Mouse (Mus musculus) B cell, adult (primary cell): Measurements from ENCODE around the gene Cd3e. TPM values are rescaled to one million over a fixed set of nuclear protein-coding genes. Genes with fewer than 3 reads are reported as not detected.

ENCODE experiments used
- total RNA-seq: library from RNA; stranded (reverse); gene quantifications from 4 replicates; pipeline ENCODE4 v1.2.4, GENCODE M21; 2023; ENCODE audit not compliant: inconsistent age

Gene Cd3e
- total RNA-seq = 2.4 to 5.5 TPM (median 3.6 TPM) in 4 replicates

DNA sequence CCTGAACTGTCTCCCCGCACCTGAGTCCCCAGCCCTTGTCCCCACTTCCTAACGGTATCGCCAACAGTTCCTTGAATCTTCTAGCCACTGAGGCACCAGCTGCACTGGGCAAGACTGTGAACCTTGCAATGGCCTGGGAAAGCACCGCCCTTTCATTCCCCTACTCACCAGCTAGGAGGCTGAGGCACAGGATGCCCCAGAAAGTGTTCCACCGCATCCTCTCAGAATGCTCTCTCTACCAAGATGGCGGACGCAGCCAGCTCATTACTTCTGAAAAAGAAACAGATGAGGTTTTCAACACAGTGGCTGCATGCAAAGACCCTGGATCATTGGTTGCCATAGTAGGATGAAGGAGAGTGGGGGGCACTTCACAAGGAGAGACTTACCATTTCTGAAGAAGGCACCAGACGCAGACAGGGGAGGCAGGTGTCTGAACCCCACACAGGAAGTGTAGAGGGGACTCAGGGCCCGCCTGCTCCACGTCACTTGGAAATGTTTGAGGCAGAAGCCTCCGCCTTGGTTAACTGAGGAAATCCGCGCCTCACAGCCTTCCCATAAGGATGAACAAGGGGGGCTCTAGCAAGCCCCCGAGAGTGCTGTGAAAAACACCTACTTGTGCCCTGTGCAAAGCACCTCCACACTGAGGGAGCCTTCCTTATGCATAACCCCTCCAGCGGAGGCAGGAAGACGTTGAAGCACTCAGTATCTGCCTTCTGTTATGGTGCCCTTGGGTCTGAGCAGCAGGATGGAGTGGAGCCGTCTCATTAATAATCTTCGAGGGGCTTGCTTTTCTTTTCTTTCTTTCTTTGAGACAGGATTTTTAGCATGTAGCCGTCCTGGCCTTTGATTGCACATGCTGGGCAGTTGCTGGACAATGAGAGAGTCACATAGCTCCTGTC, at the start of gene Cd3e:
Gene Cd3e (minus strand): TSS at position 448 of the 899 bp plus-strand sequence.

DNA sequence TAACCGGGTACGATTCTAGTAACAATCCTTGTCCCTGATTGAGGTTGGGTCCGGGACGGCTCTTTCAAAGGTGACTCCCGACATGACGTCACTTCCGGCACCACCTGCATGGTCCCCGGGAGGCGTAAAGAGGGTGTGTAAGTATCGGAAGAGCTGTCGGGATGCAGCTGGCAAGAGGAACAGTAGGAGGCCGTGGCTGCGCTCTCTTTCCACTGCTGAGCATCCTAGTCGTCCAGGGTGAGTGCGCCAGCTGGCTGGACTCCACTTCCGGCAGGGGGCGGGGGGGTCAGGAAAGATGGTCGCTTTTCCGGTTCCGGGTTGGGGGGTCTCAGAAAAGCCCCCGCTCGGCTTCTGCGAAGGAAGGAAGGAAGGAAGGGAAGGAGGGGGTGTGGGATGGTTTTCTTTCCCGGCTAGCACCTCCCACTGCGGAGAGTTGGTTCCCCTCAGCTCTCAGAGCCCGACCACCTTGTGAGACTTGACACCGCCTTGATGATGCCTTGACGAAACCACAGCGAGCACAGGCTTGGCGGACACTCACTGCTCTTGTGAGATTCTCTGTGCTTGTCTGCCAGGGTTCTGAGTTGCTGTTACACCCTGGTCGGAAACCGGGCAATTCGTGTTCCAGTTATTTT, 45.8 kb upstream of the Cd3e start, which contains the start of gene Mpzl3:
Gene Mpzl3 (plus strand): TSS at position 105 of the 632 bp plus-strand sequence.

DNA sequence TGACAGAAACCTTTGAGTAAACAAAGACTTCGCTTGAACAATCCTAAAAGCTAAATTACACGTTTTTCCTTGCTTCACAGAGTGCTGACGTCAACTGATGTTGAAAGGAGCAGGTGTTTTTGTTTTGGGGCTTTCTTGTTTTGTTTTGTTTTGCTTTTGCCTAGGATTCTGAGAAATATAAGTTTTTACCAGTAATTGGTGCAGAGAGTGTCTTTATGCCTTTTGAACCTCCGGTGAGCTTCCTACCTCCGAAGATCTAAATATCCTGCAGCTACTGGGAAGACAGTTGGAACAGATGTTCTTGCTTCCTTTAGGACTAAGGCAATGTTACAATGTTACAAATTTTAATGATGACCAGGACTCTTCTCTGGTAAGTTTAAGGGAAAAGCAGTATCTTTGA, 30.1 kb upstream of the Cd3e start, which contains the start of gene Mpzl2:
Gene Mpzl2 (plus strand): TSS at position 301 of the 400 bp plus-strand sequence.

DNA sequence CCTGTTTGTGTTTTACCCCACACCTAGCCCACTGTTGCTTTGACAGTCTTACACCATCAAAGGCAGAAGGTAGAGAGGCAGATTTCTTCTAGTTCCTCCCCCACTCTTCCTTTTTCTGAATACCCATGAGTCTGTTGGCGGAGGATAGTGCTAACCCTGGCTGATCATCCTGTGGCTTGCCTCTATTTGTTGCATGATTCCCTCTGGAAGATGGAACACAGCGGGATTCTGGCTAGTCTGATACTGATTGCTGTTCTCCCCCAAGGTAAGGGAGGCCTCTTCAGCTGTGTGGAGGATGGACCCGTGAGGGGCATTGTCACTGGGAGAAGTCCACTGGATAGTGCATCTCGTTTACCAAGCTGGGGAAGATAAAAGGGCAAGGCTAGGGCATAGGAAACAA, 27.8 kb downstream of the Cd3e start, which contains the start of gene Cd3d:
Gene Cd3d (plus strand): TSS at position 111 of the 400 bp plus-strand sequence.

DNA sequence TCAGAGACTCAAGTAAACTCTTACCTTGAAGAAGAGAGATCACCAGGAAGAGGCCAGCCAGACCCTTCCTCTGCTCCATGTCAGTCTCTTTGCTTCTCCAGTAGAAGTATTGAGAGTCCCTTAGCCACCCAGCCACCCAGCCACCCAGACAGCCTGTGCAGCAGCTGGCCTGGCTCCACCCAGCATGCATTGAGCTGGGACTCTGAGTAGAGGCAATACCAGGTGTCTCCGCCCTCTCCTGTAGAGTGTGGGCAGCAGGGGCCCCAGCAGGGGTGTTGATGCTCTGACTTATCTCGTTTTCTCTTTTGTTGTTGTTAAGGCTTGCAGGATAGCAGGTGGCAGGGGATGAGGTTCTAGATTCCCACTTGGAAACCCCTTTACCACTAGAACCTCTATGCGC, 29.2 kb downstream of the Cd3e start, which contains the start of gene Cd3g:
Gene Cd3g (minus strand): TSS at position 190 of the 400 bp plus-strand sequence.

DNA sequence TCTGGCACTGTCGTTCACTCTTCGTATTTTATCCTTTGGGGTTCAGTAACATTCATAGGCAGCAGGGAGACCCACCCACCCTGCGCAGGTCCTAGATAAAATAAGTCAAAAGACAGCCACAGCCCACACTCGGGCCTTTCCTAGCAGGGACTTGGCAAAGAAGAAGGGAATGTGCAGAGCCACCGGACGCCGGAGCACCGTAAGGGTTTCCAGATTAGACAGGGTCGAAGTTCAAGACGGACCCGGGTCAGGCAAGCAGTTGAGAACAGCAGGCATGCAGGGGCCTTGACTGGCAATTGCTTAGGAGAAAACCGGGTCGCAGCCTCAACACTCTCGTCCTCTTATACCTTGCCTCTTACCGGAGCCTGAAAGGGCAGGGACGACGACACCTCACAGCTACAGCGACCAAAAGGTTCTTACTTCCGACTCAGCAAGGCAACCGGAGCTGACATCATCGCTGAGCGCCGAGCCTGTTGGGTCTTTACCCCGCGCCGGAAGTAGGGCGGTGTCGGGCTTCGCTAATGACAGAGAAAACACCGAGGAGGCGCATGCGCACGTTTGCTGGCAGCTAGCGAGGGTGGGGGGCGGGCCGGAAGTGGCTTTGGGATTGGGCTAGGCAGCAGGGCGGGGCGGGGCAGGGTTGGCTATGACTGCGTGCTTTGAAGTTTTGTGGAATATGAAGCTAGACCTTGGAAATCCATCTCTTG, 44.1 kb downstream of the Cd3e start, which contains the start of gene Ube4a:
Gene Ube4a (minus strand): TSS at position 475 of the 707 bp plus-strand sequence.

Other genes with a start within 250 kb of the Cd3e start
- 126 to 143 TPM (median 137 TPM) in 4 replicates for gene Arcn1, start 241.8 kb downstream of the Cd3e start, total RNA-seq
- gene Ift46, start 241.7 kb downstream of the Cd3e start, total RNA-seq = 55.0 to 66.8 TPM (median 59.2 TPM) in 4 replicates
- 0.64 to 0.87 TPM (median 0.64 TPM) in 3 of 4 replicates, not detected in the other for gene Tmem25, start 210.3 kb downstream of the Cd3e start, total RNA-seq
- gene Ttc36, start 206.6 kb downstream of the Cd3e start, total RNA-seq = 3.3 to 6.1 TPM (median 4.9 TPM) in 4 replicates
- gene Kmt2a, start 128.3 kb downstream of the Cd3e start, total RNA-seq = 109 to 145 TPM (median 140 TPM) in 4 replicates
- 137 to 172 TPM (median 149 TPM) in 4 replicates for gene Atp5l, start 88.9 kb downstream of the Cd3e start, total RNA-seq
- 81.6 to 97.6 TPM (median 87.8 TPM) in 4 replicates for gene Ube4a, start 44.0 kb downstream of the Cd3e start, total RNA-seq
- gene Cd3g, start 29.2 kb downstream of the Cd3e start, total RNA-seq = 1.1 to 4.0 TPM (median 2.6 TPM) in 4 replicates
- gene Cd3d, start 27.8 kb downstream of the Cd3e start, total RNA-seq = 0.99 to 5.0 TPM (median 2.6 TPM) in 4 replicates
- gene Mpzl2, start 30.2 kb upstream of the Cd3e start, total RNA-seq = 0.27 to 1.1 TPM (median 0.77 TPM) in 4 replicates
- 6.6 to 7.4 TPM (median 7.2 TPM) in 4 replicates for gene Mpzl3, start 45.6 kb upstream of the Cd3e start, total RNA-seq
- 18.6 to 28.7 TPM (median 24.3 TPM) in 4 replicates for gene Jaml, start 69.6 kb upstream of the Cd3e start, total RNA-seq
- 0.26 to 0.69 TPM (median 0.29 TPM) in 4 replicates for gene Scn2b, start 108.2 kb upstream of the Cd3e start, total RNA-seq
- 0.24 to 0.54 TPM (median 0.45 TPM) in 4 replicates for gene Scn4b, start 128.8 kb upstream of the Cd3e start, total RNA-seq
- 0.39 to 0.90 TPM in 2 of 4 replicates, not detected in the others for gene BC049352, start 172.4 kb upstream of the Cd3e start, total RNA-seq
- gene Tmprss4, start 194.5 kb upstream of the Cd3e start, total RNA-seq = not detected in 4 replicates